Mouse (Mus musculus): ENCODE measurements around the gene Fbxl17.

Fbxl17 gene

DNA sequence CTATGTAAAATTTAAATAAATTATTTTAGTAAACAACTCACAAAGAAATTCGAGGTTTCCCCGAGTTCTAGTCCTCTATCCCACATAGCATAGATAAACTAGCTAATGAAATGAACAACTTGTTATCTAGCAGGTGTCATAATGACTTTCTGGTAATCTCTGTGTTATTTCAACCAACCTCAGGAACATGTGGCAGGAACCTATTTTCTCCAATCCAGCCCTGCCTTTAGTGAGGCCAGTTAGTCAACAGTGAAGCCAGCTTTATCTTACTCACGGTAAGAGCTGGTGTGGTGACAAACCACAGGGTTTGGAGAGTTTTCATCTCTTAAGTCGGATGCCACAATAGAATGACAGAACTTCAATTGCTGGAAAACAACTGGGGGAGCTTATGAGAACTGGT is 215.7 kb downstream of the Fbxl17 start:
- no peak for DNase-seq (ENCODE audit: low spot score in 2 of 2)

DNA sequence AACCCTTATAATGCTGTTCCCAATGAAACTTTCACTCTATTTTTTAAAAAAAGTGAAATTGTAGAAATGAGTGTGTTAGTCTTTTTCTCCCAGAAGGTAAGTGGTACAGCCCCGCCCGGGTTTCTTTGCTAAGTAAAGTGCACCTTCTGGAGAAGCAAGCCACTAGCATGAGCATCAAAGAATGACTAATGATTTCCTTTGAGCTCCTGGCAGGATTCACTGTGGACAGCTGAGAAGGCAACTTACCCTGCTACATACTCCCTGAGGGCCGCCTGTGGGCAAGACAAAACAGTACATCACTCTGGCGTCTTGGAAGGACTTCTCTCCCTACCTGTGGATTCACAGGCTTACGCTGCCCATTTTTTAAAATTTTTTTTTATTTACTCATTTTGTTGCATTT is 217.8 kb downstream of the Fbxl17 start:
- no peak for DNase-seq (ENCODE audit: low spot score in 2 of 2)

- no peak for DNase-seq (ENCODE audit: low spot score in 2 of 2)
Observed at GRCm38 (mm10) chr17:63280990-63281389, 218.8 kb downstream of the Fbxl17 start.

GRCm38 (mm10) chr17:63279144-63279543 is 220.7 kb downstream of the Fbxl17 start:
- DNase-seq (ENCODE audit: low spot score in 2 of 2): no peak

DNA sequence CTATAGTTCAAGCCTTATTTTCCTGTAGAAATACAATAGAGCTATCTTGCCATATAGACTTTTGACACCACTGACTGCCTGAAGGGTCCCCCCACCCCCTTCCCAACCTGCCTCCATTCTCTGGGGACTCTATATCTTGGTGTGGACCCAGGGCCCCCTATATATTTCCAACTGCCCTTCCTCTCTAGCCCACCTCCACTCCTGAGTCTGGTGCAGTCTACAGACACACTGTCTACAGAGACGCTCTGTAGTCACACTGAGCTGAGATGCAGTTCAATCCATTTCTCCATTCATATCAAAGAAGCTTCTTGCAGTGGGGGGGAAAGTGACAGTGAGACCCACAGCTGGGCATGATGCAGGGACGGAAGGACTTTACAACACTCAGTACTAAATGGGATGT is 226.5 kb downstream of the Fbxl17 start:
- no peak for DNase-seq (ENCODE audit: low spot score in 2 of 2)

DNA sequence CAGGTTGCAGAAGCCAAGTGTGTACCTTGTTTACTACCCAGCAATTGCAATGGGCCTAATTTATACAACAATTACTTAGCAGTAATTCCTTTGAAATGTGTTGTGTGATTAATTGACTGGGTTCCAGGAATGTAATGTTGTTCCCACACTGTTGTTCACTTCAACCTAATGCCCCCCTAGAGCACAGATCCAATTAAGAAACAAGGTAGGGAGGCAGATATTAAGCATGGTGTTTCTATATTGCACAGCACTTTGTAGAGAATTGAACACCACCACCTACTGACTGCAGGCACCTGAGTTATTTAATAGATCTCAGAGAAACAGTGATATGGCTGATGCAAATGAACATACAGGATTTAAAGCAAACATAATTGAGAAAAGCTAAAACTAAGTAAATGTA is 226.9 kb downstream of the Fbxl17 start:
- no peak for DNase-seq (ENCODE audit: low spot score in 2 of 2)

DNA sequence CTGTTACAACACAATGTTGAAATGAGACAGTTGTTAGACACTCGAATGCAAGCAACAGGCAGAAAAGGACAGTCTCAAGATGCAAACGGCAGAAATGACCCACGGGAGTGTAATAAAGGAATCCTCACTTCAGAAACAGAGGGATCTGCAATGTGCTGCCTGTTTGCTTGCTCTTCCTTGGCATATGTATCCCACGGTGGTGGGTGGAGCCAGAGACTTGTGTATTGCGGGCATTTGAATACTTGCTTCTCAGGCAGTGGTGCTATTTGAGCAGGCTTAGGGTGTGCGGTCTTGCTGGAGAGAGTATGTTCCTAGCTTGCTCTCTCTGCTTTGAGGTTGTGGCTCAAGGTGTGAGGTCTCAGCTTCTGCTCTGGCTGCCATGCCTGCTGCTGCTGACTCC is 228.8 kb downstream of the Fbxl17 start:
- DNase-seq (ENCODE audit: low spot score in 2 of 2): no peak

GRCm38 (mm10) chr17:63270513-63270912 is 229.3 kb downstream of the Fbxl17 start:
- DNase-seq (ENCODE audit: low spot score in 2 of 2): no peak

- no peak for DNase-seq (ENCODE audit: low spot score in 2 of 2)
Observed at GRCm38 (mm10) chr17:63262674-63263073, 237.1 kb downstream of the Fbxl17 start.

- DNase-seq (ENCODE audit: low spot score in 2 of 2): no peak
Observed at GRCm38 (mm10) chr17:63261508-63262141, 238.2 kb downstream of the Fbxl17 start.

DNA sequence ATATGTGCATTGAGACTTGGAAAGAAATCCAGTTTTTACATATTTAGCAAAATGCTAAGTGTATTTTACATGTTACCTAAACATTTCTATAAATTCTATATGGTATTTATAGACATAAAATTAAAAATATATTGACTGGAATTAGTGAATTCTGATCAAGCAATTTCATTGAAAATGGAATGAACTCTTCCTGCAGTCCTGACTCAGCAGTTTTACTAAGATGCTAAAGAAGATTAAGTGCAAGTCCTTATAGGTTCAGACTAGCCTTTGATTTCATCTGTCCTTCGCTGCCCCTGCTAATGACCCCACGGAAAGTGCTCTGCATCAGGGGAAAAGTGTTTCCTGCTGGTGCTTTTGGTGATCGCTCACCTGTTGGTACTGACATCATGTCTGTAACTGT is 240.7 kb downstream of the Fbxl17 start:
- DNase-seq (ENCODE audit: low spot score in 2 of 2): no peak

DNA sequence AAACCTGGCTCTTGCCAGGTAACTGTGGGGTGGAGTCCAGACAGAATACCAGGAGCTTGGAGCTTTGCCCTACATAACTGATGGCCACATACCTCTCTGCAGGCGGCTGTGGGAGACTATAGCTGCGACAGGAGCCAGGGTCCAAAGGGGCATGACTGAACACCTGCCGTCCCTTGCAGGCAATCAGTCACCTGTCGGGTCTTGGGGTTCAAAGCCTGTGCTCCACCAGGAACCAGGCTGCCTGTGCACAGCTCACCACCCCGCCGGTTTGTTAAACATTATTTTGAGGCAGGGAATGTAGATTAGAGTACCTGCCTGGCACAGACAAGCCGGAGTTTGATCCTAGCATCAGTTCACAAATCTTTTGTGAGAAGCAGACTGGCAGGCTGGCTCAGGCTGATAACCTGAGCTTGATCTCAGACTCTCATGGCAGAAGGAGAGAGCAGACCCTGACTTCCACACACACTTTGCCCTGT is 253.6 kb downstream of the Fbxl17 start:
- no peak for DNase-seq (ENCODE audit: low spot score in 2 of 2)

GRCm38 (mm10) chr17:63245472-63245871 is 254.3 kb downstream of the Fbxl17 start:
- no peak for DNase-seq (ENCODE audit: low spot score in 2 of 2)

DNA sequence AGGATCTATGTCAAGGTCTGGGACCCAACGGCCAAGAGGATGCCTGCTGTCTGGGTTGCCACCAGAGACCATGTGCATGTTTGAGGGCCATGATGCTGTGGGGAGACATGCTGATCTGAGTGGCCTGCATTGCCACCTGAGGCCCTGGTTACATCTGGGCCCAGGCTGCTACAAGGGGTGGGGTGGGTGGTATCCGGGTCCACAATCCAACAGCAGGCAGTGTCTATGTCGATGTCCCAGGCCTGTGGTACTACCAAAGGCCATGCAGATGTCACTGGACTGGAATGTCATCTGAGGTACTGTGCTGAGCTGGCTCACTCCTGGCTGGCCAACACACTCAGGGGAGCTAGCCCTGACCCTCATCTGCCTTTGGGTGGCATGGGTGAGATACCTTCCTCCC is 257.1 kb downstream of the Fbxl17 start:
- no peak for DNase-seq (ENCODE audit: low spot score in 2 of 2)

- DNase-seq (ENCODE audit: low spot score in 2 of 2): no peak
Observed at GRCm38 (mm10) chr17:63240731-63241106, 259.1 kb downstream of the Fbxl17 start.

GRCm38 (mm10) chr17:63240021-63240730 is 259.6 kb downstream of the Fbxl17 start:
- no peak for DNase-seq (ENCODE audit: low spot score in 2 of 2)

DNA sequence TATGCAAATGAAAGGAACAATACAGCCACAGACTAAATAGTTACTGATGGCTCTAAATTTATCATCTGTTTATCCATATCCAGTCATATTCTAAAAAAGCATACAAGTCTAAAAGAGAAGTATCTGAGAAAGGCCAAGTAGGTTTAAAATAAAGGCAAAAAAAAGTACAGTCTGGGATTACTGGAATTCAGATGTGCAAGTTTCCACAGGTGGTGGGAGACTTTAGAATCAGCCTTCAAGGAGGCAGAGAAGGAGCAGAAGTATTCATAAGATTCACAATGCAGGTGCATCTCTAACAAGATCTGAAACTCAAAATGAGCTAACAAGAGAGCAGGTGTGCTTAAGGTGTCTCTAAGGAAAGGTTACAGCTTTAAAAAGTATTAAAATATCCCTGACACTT is 263.0 kb downstream of the Fbxl17 start:
- no peak for DNase-seq (ENCODE audit: low spot score in 2 of 2)

DNA sequence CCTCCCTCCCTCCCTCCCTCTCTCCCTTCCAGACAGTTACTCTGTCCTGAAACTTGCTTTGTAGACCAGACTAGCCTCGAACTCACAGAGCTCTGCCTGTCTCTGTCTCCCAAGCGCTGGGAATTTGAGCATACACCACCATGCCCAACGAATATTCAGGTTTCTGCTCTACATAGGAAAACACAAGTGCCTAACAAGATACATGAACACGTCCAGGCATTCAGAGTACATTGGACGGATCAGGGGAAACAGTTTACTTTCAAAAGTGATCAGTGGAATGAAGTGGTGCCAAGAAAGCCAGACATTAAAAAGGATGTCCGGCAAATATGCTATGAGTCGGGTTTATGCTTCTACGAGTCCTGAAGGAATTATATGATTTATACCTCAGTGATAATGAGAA is 263.6 kb downstream of the Fbxl17 start:
- no peak for DNase-seq (ENCODE audit: low spot score in 2 of 2)

GRCm38 (mm10) chr17:63235821-63236220 is 264.0 kb downstream of the Fbxl17 start:
- no peak for DNase-seq (ENCODE audit: low spot score in 2 of 2)

DNA sequence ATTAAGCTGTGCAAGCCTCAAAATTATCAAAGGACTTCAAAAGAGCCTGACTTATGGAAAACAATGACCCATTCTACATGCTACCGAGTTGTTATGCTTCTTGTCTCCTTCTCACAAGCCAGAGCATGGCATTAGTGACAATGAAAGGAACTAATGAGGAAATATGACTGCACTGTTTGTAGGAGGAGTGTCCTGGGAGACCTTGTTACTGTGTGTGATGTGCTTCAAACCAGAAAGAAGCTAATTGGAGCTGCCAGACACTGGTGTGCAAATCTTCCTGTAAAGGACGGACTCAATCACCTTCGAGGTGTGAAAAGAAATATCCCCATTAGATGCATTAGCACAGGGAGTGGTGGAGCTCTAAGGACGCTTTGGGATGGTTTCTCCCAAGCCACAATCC is 270.7 kb downstream of the Fbxl17 start:
- no peak for DNase-seq (ENCODE audit: low spot score in 2 of 2)

GRCm38 (mm10) chr17:63226380-63226779 is 273.4 kb downstream of the Fbxl17 start:
- DNase-seq (ENCODE audit: low spot score in 2 of 2): no peak

- no peak for DNase-seq (ENCODE audit: low spot score in 2 of 2)
Observed at GRCm38 (mm10) chr17:63225959-63226358, 273.9 kb downstream of the Fbxl17 start.

DNA sequence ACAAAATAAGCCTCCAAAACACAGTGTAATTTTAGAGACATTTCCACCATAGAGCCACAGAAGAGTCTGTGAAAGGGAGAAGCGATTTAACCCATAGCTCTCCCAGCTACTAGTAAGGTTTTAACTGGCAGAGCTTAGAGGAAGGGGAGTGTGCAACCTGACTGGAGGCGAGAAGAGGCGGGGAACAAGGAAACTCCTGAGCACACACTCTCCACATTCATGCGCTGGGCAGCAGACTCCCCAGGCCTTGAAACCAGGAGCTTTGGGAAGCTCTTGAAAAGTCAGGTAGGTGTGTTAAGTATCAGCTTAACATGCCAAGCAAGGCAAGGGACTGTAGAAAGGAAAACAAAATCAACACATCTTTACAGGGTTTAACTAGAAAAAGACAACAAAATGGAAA is 276.1 kb downstream of the Fbxl17 start:
- no peak for DNase-seq (ENCODE audit: low spot score in 2 of 2)

DNA sequence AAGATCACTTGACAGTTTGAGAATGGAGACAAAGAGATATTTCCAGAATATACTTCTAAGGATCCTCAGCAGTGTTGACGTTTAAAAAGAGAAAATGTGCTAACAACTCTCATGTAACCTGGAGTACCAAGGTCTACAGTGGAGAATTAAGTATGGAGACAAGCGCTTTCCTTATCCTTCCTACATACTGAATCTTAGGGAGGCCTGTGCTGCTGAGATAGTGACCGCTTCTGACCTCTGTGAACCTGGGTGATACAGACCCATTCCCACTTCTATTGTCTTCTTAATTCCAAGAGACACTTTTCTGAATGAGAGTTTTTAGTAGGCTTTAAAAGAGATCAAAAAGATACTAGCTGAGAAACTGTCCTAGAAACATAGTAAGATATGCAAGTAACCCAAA is 278.2 kb downstream of the Fbxl17 start:
- no peak for DNase-seq (ENCODE audit: low spot score in 2 of 2)
